Mouse (Mus musculus) liver, postnatal 0 days (tissue): ENCODE results near the gene Akap4.

Experiments
- CTCF ChIP-seq: sonication (generic); IDR thresholded peaks from 2 replicates; pipeline ENCODE4 v1.5.1; 2016; ENCODE audit warnings: antibody characterized with exemption, low read depth
- EP300 ChIP-seq: IDR thresholded peaks from 2 replicates; pipeline ENCODE4 v1.6.1; 2016; ENCODE audit warnings: antibody characterized with exemption, low read depth, mild to moderate bottlenecking

DNA sequence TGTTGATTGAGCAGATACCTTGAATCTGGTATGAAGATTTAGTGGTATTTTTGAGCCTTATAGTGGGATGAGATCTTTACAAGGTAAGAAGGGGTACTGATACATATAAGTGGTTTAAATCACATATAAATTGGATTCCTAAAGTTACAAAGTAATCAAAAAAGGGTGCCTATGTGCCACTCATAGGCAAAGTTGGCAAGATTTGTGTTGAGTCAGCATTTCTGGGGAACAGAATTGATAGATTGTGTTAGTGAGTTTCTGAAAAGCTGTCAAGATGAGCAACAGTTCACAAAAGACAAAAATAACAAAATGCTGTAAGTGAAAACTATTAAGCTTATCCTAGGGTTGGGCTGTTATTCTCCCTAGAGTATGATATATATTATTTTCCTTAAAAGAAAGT lies 3.2 kb upstream of the Akap4 start:
- TF ChIP-seq CTCF (no peak), EP300 (no peak)
